Mouse (Mus musculus): Measurements from ENCODE around the gene Pak3. TPM values are rescaled to one million over a fixed set of nuclear protein-coding genes. Genes with fewer than 3 reads are reported as not detected.

The Pak3 gene
- polyA plus RNA-seq, 1 experiment: 17.3 TPM

DNA sequence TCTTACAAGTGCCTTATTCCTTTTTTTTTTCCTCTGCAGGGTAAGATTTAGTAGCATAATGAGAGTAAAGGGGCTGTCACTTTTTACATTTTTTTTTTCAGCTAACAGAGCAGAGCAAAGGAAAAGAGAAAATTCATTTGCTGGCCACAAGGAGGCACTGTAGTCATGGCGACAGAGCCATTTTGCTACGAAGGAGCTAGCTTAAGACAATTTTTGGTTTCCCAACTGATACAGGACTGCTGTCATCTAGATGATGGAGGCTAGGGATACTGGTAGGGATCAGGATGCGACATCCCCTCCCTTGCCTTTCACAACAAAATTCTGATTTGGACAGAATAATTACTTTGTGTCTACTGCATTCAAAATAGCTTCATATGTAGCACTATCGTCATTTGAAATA is 217.6 kb downstream of the Pak3 start:
- Histone ChIP-seq H3K4me3 (ENCODE audit: insufficient read depth, low read length) (no peak overlapping the region), H3K27ac (ENCODE audit: insufficient read depth, low read length) (no peak overlapping the region), H3K4me1 (ENCODE audit: control insufficient read depth, insufficient read depth, low read length) (no peaks in the 10 kb centered on the region)
- TF ChIP-seq POLR2A (IDR thresholded peaks at IDR 0.05; ENCODE audit: extremely low read depth, insufficient read depth, low read length) (no peak), CTCF (IDR thresholded peaks at IDR 0.05; ENCODE audit: extremely low read depth, insufficient read depth, low read length) (peak; percentile 53)

DNA sequence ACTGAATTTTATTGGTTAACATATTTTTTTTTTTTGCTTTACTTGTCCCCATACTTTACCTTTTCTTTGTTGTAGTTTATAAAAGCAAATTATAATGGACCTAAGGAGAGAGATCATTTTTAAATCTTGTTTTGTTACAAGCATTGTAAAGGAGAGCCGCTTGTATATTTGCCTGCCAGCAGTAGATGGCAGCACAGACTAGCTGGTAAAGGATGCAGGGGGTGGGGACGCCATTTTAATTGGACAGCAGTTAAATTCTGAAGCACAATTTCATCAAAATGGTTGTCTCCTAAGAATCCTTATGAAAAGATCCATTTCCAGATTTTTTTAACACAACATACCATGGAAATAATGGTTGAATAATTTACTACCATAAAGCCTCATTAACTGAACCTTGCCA is 220.8 kb downstream of the Pak3 start:
- Histone ChIP-seq H3K4me3 (ENCODE audit: insufficient read depth, low read length) (no peak overlapping the region), H3K4me1 (ENCODE audit: control insufficient read depth, insufficient read depth, low read length) (no peaks in the 10 kb centered on the region), H3K27ac (ENCODE audit: insufficient read depth, low read length) (no peak overlapping the region)
- TF ChIP-seq POLR2A (IDR thresholded peaks at IDR 0.05; ENCODE audit: extremely low read depth, insufficient read depth, low read length) (no peak), CTCF (IDR thresholded peaks at IDR 0.05; ENCODE audit: extremely low read depth, insufficient read depth, low read length) (peak; percentile 47)

DNA sequence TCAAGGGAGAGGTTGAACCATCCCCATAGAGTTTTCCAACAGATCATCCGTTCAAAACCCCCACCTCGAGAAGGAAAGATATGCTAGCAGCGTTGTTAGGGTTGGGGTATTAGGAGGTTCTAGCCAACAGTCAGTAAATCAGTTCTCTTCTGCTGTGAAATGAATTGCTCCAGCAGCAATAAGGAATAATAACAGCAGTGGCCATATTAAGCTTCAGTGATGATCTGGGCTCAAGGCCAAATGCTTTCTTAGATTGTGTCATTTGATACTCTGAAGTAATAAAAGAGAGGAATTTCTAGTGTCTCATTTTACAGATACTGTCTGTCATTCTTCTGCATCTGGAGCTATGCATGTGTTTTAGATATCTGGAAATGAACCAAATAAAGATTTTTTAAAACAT is 244.2 kb downstream of the Pak3 start:
- Histone ChIP-seq H3K4me1 (ENCODE audit: control insufficient read depth, insufficient read depth, low read length) (no peaks in the 10 kb centered on the region), H3K27ac (ENCODE audit: insufficient read depth, low read length) (no peak overlapping the region), H3K4me3 (ENCODE audit: insufficient read depth, low read length) (no peak overlapping the region)
- no peak for TF ChIP-seq CTCF (IDR thresholded peaks at IDR 0.05; ENCODE audit: extremely low read depth, insufficient read depth, low read length)
- TF ChIP-seq POLR2A (IDR thresholded peaks at IDR 0.05; ENCODE audit: extremely low read depth, insufficient read depth, low read length): no peak

DNA sequence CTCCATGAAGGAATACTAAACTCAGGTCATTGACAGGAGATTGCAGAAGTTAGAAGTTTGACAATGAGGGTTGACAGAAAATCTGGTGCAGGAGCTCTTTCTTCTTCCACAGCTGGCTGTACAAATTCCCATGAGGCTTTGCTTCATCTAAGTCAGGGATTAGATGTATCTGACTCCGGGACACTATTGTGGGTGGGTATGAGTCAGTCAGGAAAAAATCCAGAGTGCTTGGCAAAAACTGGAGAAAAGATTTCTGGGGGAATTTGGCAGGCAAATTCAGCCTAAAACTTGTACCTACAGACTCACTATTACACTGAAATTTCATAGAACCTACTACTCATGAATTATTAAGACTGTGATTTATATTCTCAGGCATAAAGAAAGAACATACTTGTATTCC is 297.6 kb downstream of the Pak3 start:
- H3K4me1 ChIP-seq (ENCODE audit: control insufficient read depth, insufficient read depth, low read length): no peaks in the 10 kb centered on the region
- TF ChIP-seq POLR2A (IDR thresholded peaks at IDR 0.05; ENCODE audit: extremely low read depth, insufficient read depth, low read length) (no peak), CTCF (IDR thresholded peaks at IDR 0.05; ENCODE audit: extremely low read depth, insufficient read depth, low read length) (no peak)
- H3K27ac ChIP-seq (ENCODE audit: insufficient read depth, low read length): no peak overlapping the region
- H3K4me3 ChIP-seq (ENCODE audit: insufficient read depth, low read length): no peak overlapping the region

DNA sequence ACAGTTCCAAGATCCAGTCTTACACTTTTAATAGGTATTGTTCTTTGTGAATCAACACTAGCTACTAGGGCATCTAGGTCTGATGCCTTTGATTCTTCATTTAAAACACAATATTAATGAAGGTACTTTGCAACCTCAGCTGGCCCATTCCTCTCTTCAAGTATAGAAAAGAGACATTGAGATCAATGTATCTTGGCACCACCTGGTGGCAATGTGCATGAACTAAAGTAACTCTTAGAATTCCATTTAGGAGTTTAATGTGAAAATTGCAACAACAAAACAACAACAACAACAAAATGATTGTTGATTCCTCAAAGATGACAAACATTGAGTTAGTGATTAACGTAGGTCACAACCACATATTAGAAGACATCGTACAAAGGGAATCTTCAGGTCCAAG is 300.6 kb downstream of the Pak3 start:
- no peak overlapping the region for H3K27ac ChIP-seq (ENCODE audit: insufficient read depth, low read length)
- H3K4me3 ChIP-seq (ENCODE audit: insufficient read depth, low read length): no peak overlapping the region
- no peaks in the 10 kb centered on the region for H3K4me1 ChIP-seq (ENCODE audit: control insufficient read depth, insufficient read depth, low read length)
- TF ChIP-seq POLR2A (IDR thresholded peaks at IDR 0.05; ENCODE audit: extremely low read depth, insufficient read depth, low read length) (no peak), CTCF (IDR thresholded peaks at IDR 0.05; ENCODE audit: extremely low read depth, insufficient read depth, low read length) (no peak)

DNA sequence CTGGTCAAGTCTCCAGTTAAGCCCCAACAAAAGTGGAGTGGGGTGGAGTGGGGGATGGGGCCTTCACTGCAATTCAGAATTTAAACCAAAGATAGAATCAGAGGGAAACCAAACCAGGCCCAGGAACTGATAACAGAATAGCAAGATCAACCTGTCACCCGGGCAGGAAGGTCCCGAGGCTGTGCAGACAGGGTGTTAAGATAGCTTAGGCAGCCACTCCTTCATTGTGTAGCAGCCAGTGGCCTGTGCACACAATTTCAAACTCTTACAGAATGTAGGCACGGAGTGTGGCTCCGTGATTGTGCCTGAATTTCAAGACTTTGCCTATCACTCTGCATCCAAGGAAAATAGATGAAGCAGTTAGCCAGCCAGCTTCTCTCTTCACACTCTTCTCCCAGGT is 308.1 kb downstream of the Pak3 start:
- Histone ChIP-seq H3K4me3 (ENCODE audit: insufficient read depth, low read length) (no peak overlapping the region), H3K4me1 (ENCODE audit: control insufficient read depth, insufficient read depth, low read length) (no peaks in the 10 kb centered on the region), H3K27ac (ENCODE audit: insufficient read depth, low read length) (no peak overlapping the region)
- TF ChIP-seq CTCF (IDR thresholded peaks at IDR 0.05; ENCODE audit: extremely low read depth, insufficient read depth, low read length) (no peak), POLR2A (IDR thresholded peaks at IDR 0.05; ENCODE audit: extremely low read depth, insufficient read depth, low read length) (no peak)

DNA sequence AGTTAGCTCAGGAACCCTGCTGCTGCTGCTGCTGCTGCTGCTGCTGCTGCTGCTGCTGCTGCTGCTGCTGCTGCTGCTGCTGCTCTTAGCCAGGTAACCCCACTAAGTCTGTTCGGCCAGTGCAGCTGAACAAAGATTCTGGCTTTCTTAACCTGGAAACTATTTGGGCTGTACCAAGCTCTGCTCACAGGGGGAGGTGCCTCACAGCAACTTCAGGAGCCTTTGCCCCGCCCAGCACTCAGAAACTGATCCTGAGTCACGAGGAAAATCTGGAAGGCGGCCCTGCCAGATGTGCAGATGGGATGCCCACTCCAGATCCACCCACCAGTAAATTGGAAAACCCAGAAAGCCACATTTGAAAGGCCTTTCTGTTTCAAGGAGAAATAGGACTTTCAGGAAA is 308.8 kb downstream of the Pak3 start, which contains the start of gene Capn6:
TSS of gene Capn6 (minus strand) at position 203 of the 400 bp plus-strand sequence.
- no peaks in the 10 kb centered on the region for H3K4me1 ChIP-seq (ENCODE audit: control insufficient read depth, insufficient read depth, low read length)
- H3K4me3 ChIP-seq (ENCODE audit: insufficient read depth, low read length): no peak within 1 kb of the TSS
- no peak for TF ChIP-seq CTCF (IDR thresholded peaks at IDR 0.05; ENCODE audit: extremely low read depth, insufficient read depth, low read length)
- TF ChIP-seq POLR2A (IDR thresholded peaks at IDR 0.05; ENCODE audit: extremely low read depth, insufficient read depth, low read length): no peak
- no peak within 1 kb of the TSS for H3K27ac ChIP-seq (ENCODE audit: insufficient read depth, low read length)

DNA sequence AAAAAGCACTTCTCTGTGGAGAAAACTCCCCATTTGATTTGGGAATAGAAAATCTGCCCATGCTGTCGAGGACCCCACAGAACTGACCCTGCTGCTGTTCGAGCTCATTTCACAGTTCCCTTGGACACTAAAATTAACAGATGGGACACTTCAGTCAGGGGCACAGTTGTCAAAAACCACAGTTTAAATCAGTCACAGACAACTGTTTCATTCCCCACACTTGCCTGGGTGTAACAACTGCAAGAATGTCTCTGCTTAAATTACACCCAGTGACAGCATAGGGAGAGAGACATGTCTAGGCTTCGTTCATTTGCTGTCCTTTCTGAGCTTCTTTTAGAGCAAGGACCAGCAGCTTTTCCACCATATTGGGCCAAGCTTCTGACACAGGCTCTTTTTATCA is 328.2 kb downstream of the Pak3 start:
- TF ChIP-seq CTCF (IDR thresholded peaks at IDR 0.05; ENCODE audit: extremely low read depth, insufficient read depth, low read length) (no peak), POLR2A (IDR thresholded peaks at IDR 0.05; ENCODE audit: extremely low read depth, insufficient read depth, low read length) (no peak)
- Histone ChIP-seq H3K4me3 (ENCODE audit: insufficient read depth, low read length) (no peak overlapping the region), H3K4me1 (ENCODE audit: control insufficient read depth, insufficient read depth, low read length) (no peaks in the 10 kb centered on the region; the same call in 1 of the 2 replicates), H3K27ac (ENCODE audit: insufficient read depth, low read length) (no peak overlapping the region)

Other genes starting within 250 kb of the Pak3 start
- 18.5 and 19.6 TPM in 2 replicates for gene Chrdl1, start 124.3 kb upstream of the Pak3 start, polyA plus RNA-seq (2012; rRNA removed)

All from cortical plate, adult 2 months (tissue).